Mouse (Mus musculus) limb, embryonic 12.5 days (tissue): Measurements from ENCODE around the gene Ptges2. TPM values are rescaled to one million over a fixed set of nuclear protein-coding genes. Genes with fewer than 3 reads are reported as not detected.

Experiments used
- ATAC-seq: fragments of 200-750 bp; cut with Nextera tagmentation; 2 replicates; pipeline ENCODE4 v1.8.0; 2017; ENCODE audit warnings: low read depth, moderate TSS enrichment; ENCODE audit not compliant: insufficient number of reproducible peaks, insufficient read depth, low FRiP score, low TSS enrichment
- H3K27ac ChIP-seq: fragments of 300-500 bp; sonication (generic); 2 replicates; pipeline ENCODE4 v1.5.1; 2016; ENCODE audit warnings: mild to moderate bottlenecking, moderate library complexity
- H3K27me3 ChIP-seq: fragments of 300-500 bp; sonication (generic); 2 replicates; pipeline ENCODE4 v1.6.1; 2016; ENCODE audit warnings: mild to moderate bottlenecking, moderate library complexity
- H3K36me3 ChIP-seq: fragments of 300-500 bp; sonication (generic); 2 replicates; pipeline ENCODE4 v1.6.1; 2016; ENCODE audit warnings: mild to moderate bottlenecking, moderate library complexity
- H3K4me1 ChIP-seq: fragments of 300-500 bp; sonication (generic); replicated peaks from 2 replicates; pipeline ENCODE4 v1.6.1; 2016
- H3K4me2 ChIP-seq: fragments of 300-500 bp; sonication (generic); 2 replicates; pipeline ENCODE4 v1.6.1; 2016; ENCODE audit warnings: mild to moderate bottlenecking, moderate library complexity
- H3K4me3 ChIP-seq: fragments of 300-500 bp; sonication (generic); replicated peaks from 2 replicates; pipeline ENCODE4 v1.5.1; 2016; ENCODE audit warnings: mild to moderate bottlenecking
- H3K9ac ChIP-seq: fragments of 300-500 bp; sonication (generic); replicated peaks from 2 replicates; pipeline ENCODE4 v1.6.1; 2016; ENCODE audit warnings: mild to moderate bottlenecking, moderate library complexity
- H3K9me3 ChIP-seq: fragments of 300-500 bp; sonication (generic); 2 replicates; pipeline ENCODE4 v1.6.1; 2016; ENCODE audit warnings: mild to moderate bottlenecking, moderate library complexity
- WGBS: fragments of 180-500 bp; shearing (Covaris S2); methylation state at CpG from one replicate; pipeline ENCODE4 v1.1.7; 2016; 5-methylcytosine and 5-hydroxymethylcytosine counted together
- polyA plus RNA-seq: library from polyadenylated mRNA; unstranded; fragments of >200 nt; fragmentation: Nextera tagmentation; extraction: Ambion mirVana; gene quantifications from 2 replicates; pipeline ENCODE4 v1.2.1, GENCODE M21; 2016

Ptges2 gene
- polyA plus RNA-seq, 1 experiment from 2014 or later = 32.2 TPM

DNA sequence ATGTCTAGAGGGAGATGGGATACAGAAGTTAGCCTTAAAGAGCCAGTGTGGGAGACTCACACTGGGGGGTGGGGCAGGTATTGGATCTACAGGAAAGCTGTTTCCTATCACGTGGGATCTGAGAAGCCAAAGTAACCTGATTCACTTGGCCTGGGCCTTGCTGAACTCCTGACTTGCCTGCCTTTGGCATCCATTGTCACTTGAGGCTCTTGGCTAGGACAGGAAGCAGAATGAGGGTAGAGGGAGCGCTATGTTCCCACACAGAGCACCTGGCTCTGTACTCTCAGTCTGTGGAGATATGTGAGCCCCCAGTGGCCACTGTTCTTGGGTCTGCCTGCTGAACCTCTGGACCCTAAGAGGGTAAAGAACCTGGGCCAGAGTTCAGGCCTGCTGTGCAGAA is 20.9 kb downstream of the Ptges2 start:
- Histone ChIP-seq H3K9ac (0 out of 2 replicates have a peak overlapping the region, but pooled peaks have one; percentile 3), H3K4me3 (no peak overlapping the region), H3K4me1 (no peaks in the 10 kb centered on the region), H3K36me3 (peaks cover 77% of the 10 kb centered on the region), H3K4me2 (no peak overlapping the region), H3K27me3 (no peaks in the 10 kb centered on the region), H3K9me3 (no peaks in the 10 kb centered on the region), H3K27ac (no peak overlapping the region)
- 63% methylated on average over 2 of the region's 2 CpGs for WGBS
- no peak for ATAC-seq

DNA sequence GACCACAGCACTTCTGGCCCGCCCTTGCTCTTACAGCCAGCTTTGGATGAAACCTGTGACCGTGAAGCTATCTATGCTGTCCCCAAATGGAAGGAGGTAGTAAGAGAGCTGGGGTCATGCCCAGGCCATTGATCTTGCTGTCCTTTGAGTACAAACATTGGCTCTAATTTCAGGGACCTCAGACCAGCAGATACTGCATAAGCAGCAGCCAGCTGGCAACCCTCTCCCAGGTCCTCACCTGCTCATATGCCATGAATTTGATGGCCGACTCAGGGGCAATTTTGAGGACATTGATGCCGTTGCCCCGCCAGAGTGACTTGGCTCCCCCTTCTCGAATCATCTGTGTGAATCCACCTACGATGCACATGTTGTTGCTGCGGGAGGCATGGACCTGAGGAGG is 21.8 kb downstream of the Ptges2 start:
- ATAC-seq = no peak
- 87% methylated on average over 8 of the region's 8 CpGs for WGBS
- H3K36me3 ChIP-seq = peaks cover 77% of the 10 kb centered on the region
- no peak overlapping the region; the same call in 1 of the 2 replicates for H3K9ac ChIP-seq
- H3K4me1 ChIP-seq = 0 out of 2 replicates have a peak, but pooled peaks cover 2% of the 10 kb centered on the region
- H3K4me2 ChIP-seq = no peak overlapping the region
- H3K4me3 ChIP-seq = no peak overlapping the region
- H3K27ac ChIP-seq = no peak overlapping the region
- no peaks in the 10 kb centered on the region for H3K9me3 ChIP-seq
- H3K27me3 ChIP-seq = no peaks in the 10 kb centered on the region

DNA sequence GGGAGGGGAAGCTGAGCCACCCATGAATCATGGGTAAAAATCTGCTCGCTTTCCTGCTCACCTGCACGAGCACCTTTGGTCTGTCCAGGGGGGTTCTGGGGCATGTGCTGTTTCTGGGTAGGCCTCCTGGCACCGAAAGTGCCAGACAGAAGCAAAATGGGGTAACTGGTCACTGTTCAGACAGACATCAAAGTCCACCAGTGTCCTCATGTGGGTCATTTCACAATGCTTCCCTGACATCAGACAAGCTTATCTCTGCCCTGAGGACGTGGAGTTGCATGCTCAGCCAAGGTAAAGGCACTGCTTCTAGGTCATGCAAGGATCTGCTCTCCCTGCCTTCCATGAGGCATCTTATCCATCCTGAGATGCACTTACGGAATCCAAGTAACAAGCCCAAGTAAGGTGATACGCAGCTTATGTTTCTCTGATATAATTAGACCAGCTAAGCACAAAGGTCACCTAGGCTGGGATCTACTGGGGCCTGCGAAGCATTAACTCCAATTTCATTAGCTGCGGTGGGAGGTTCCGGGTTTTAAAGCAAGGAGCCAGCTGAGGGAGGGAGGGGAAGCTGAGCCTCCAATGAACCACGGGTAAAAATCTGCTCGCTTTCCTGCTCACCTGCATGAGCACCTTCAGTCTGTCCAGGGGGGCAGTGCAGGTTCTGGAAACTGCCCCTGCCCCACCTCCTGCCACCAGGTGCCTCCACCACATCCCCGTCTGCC is 22.9 kb downstream of the Ptges2 start:
- H3K9ac ChIP-seq = no peak overlapping the region
- no peaks in the 10 kb centered on the region for H3K27me3 ChIP-seq
- no peak overlapping the region for H3K27ac ChIP-seq
- H3K36me3 ChIP-seq = peaks cover 77% of the 10 kb centered on the region
- H3K4me3 ChIP-seq = no peak overlapping the region
- peaks cover 13% of the 10 kb centered on the region for H3K4me1 ChIP-seq
- no peaks in the 10 kb centered on the region for H3K9me3 ChIP-seq
- WGBS = 74% methylated on average over 12 of the region's 12 CpGs
- H3K4me2 ChIP-seq = no peak overlapping the region
- no peak for ATAC-seq

DNA sequence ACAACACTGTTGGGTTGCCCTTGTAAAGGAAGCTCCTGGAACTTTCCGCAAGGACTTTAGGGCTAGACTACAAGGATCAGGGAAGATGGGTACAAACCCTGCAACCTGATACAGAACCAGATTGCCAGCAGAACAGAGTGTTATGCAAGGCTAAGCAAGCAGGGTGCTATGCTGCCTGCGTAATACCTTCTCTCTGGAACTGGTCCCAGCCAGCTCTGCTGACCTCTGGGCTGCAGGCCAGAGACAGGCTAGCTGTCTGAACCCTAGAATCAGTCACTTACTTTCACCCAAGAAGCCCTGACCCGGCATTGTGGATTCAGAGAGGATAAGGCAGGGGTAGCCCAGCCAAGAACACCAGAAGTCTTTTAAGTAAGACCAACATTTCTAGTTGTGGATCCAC is 23.7 kb downstream of the Ptges2 start:
- Histone ChIP-seq H3K27ac (no peak overlapping the region), H3K4me1 (peaks cover 19% of the 10 kb centered on the region), H3K36me3 (peaks cover 69% of the 10 kb centered on the region), H3K4me2 (no peak overlapping the region), H3K9me3 (no peaks in the 10 kb centered on the region), H3K27me3 (no peaks in the 10 kb centered on the region), H3K9ac (no peak overlapping the region), H3K4me3 (no peak overlapping the region)
- no peak for ATAC-seq
- WGBS = 84% methylated on average over 3 of the region's 3 CpGs

DNA sequence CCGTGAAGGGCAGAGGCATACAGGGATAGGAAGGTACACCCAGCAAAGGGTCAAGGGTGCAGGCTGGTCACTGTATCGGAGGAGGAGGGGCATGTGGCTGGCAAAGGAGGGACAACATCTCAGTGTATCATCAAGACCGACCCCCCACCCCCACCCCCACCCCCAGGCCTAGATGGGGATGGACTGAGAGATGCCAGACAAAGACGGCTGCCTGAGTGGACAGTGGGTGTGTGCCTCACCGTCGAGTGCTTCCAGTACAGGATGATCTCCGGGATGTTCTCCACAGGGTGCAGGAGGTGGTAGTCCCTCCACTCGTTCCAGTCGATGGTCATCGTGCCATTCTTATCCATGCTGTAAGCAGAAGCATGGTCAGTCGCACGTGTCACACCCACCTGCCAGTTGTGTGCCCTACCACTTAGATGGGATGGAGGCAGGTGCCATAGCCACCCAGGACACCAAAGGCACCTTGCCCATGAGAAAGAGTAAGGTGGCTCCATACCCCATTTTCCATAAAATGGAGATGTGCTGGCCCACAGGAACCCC is 24.4 kb downstream of the Ptges2 start:
- peaks cover 61% of the 10 kb centered on the region for H3K36me3 ChIP-seq

DNA sequence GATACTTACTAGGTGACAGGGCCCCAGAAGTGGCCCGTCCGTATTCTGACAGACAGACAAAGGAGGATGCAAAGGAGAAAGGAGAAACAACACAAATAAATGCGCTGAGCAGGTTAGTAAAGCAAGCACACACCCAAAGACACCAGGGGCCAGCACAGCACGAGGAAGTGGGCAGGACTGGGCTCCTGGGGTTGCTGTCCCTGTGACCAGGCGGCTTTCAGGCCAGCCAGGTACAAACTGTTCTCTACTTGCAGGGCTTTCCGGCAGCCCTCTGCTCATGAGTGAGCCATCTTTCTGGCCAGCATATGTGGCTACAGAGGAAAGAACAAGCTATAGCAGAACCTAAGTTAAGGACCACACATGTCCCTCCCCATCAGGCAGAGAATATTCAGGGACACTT is 25.0 kb downstream of the Ptges2 start:
- H3K27ac ChIP-seq = no peak overlapping the region
- peaks cover 32% of the 10 kb centered on the region for H3K4me1 ChIP-seq
- WGBS = 81% methylated on average over 6 of the region's 6 CpGs
- H3K4me3 ChIP-seq = no peak overlapping the region
- H3K9me3 ChIP-seq = no peaks in the 10 kb centered on the region
- ATAC-seq = no peak
- peaks cover 56% of the 10 kb centered on the region for H3K36me3 ChIP-seq
- H3K9ac ChIP-seq = no peak overlapping the region
- no peak overlapping the region for H3K4me2 ChIP-seq
- no peaks in the 10 kb centered on the region for H3K27me3 ChIP-seq

More for the DNA sequence above, 24.4 kb downstream of the Ptges2 start:
- Histone ChIP-seq H3K9me3 (no peaks in the 10 kb centered on the region), H3K27ac (no peak overlapping the region), H3K9ac (no peak overlapping the region), H3K27me3 (no peaks in the 10 kb centered on the region), H3K4me1 (peaks cover 27% of the 10 kb centered on the region), H3K4me3 (no peak overlapping the region), H3K4me2 (no peak overlapping the region)
- WGBS = 92% methylated on average over 12 of the region's 12 CpGs
- no peak for ATAC-seq

DNA sequence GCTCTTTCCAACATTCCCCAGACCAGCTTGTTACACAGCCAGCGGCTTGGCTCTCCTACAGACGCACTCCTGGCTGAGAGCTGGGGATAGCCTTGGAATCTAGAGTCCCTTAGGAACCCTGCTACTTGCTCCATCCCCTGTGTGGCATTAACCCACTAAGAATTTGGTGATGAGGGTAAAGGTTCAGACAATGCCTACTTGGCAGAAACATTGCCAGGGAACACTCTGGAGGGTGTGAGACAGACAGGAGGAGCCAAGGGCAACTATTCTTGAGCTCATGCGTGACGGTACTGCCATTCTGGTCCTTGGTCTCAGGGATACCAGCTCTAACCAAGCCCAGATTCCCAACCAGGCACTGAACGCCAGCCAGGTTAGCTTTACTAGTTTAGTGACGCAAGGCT is 26.2 kb downstream of the Ptges2 start:
- Histone ChIP-seq H3K4me2 (no peak overlapping the region), H3K9ac (no peak overlapping the region), H3K36me3 (peaks cover 53% of the 10 kb centered on the region), H3K9me3 (no peaks in the 10 kb centered on the region), H3K27ac (no peak overlapping the region), H3K4me3 (no peak overlapping the region), H3K27me3 (no peaks in the 10 kb centered on the region), H3K4me1 (peaks cover 33% of the 10 kb centered on the region)
- no peak for ATAC-seq
- WGBS = 88% methylated on average over 6 of the region's 6 CpGs

DNA sequence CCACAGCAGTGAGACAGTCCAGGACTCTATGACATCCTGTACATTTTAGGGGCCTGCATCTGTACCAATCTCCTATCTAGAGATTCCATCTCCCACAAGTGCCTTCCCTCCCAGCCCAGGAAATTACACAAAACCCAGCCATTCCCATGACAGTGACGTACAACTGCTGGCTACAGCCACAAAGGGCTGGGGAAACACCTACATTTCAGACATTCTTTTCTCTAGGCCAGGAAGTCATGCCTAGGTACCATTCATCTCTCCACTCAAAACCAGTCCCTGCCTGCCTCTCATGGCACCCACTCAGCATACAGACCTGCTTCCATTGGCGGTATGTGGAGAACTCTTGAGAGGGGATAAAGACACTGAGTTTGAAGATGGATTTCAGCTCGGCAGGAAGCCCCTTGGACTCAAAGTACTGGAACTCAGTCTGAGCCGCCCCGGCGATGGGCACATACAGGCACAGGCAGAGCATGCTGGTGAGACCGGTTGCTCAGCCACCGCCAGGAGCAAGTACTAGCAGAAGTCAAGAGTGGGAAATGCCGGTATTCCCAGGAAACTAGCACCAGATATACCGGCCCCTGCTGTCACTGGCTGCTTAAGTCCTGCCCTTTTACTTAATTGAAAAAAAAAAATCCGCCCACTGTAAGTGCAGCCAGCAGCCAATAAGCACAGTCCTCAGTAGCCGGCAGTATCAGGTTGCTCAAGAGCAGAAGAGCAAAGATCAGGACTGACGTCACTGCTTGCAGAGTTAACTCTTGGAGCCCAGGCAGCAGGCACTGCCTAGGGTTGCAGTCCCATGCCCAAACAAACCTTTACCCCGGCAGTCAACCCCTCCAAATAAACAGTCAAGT is 28.0 kb downstream of the Ptges2 start:
- Histone ChIP-seq H3K27me3 (no peaks in the 10 kb centered on the region), H3K9ac (peak overlapping the region; percentile 13), H3K27ac (peak overlapping the region; percentile 73), H3K36me3 (peaks cover 34% of the 10 kb centered on the region), H3K4me3 (peak overlapping the region; percentile 40), H3K9me3 (no peaks in the 10 kb centered on the region), H3K4me2 (peak overlapping the region; percentile 75), H3K4me1 (peaks cover 46% of the 10 kb centered on the region)
- under 1% methylated on average over 14 of the region's 14 CpGs for WGBS
- ATAC-seq = peak; percentile 92

DNA sequence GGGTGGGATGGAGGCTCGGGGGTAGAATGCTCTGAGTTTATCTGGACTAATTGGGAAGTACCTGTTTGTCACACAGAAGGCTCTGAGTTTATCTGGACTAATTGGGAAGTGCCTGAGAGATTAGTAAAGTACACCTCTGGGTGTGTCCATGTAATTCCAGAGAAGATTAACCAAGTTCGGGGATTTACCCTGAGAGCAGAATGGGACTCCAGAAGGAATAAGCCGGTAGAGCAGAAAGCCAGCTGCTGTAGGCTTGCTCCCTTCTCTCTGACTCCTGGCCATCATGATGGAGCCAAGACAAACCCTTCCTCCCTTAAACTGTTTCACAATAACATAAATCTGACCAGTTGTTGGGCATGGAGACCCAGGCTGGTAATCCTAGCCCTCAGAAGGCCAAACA is 29.1 kb downstream of the Ptges2 start:
- no peaks in the 10 kb centered on the region for H3K9me3 ChIP-seq
- H3K9ac ChIP-seq = no peak overlapping the region
- WGBS = 41% methylated on average over 3 of the region's 3 CpGs
- peak overlapping the region; percentile 73 for H3K27ac ChIP-seq
- H3K4me2 ChIP-seq = no peak overlapping the region
- H3K27me3 ChIP-seq = no peaks in the 10 kb centered on the region
- peaks cover 23% of the 10 kb centered on the region for H3K36me3 ChIP-seq
- no peak overlapping the region for H3K4me3 ChIP-seq
- peaks cover 57% of the 10 kb centered on the region for H3K4me1 ChIP-seq
- ATAC-seq = no peak

DNA sequence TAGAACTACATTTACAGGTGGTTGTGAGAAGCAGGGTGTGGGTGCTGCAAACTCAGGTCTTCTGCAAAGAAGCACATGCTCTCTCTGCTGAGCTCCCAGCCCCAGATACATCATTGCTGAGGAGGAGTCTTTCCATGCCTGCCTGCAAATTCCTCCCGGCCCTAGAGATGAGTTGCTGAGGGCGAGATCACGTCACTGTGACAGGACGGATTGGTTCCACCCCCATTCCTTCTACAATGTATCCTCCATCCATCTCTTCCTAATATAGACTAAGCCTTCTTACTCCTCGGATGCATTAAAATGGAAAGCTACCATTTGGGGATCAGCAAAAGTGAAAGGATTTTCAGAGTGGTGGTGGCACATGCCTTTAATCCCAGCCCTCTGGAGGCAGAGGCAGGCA is 29.9 kb downstream of the Ptges2 start:
- Histone ChIP-seq H3K9me3 (no peaks in the 10 kb centered on the region), H3K27ac (0 out of 2 replicates have a peak overlapping the region, but pooled peaks have one; percentile 73), H3K4me2 (no peak overlapping the region), H3K9ac (no peak overlapping the region), H3K36me3 (peaks cover 16% of the 10 kb centered on the region; the same call in 1 of the 2 replicates), H3K4me3 (no peak overlapping the region), H3K27me3 (no peaks in the 10 kb centered on the region), H3K4me1 (peaks cover 64% of the 10 kb centered on the region)
- 79% methylated on average over 5 of the region's 5 CpGs for WGBS
- ATAC-seq = no peak

DNA sequence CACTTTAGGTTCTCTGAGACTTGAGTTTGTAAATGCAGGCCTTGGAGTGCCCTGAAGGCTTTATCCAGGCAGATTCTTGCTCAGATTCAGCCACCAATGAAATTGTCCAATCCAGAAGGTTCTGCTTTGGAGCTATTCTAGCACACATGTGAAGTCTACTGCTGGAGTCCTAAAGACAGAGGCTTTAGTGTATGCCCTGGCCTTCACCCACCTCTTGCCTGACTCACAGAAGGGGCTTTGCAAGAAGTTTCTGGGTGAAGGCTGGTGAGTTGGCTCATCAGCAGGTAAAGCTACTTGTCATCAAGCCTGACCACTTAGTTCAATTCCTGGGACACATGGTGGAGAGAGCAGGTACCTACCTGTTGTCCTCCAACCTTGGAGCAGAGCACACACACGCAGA is 30.4 kb downstream of the Ptges2 start:
- WGBS = 83% methylated on average over 1 of the region's 1 CpGs

More for the DNA sequence above, 30.4 kb downstream of the Ptges2 start:
- no peak overlapping the region for H3K4me3 ChIP-seq
- H3K4me1 ChIP-seq = peaks cover 66% of the 10 kb centered on the region
- no peak overlapping the region for H3K9ac ChIP-seq
- H3K36me3 ChIP-seq = peaks cover 10% of the 10 kb centered on the region; the same call in 1 of the 2 replicates
- H3K27me3 ChIP-seq = no peaks in the 10 kb centered on the region
- ATAC-seq = no peak
- H3K4me2 ChIP-seq = no peak overlapping the region
- H3K27ac ChIP-seq = no peak overlapping the region
- no peaks in the 10 kb centered on the region for H3K9me3 ChIP-seq
